Mouse (Mus musculus) G1E (cell line): ENCODE results near the gene Ppp1r14b.

ENCODE experiments used
- CTCF ChIP-seq: IDR thresholded peaks from 2 replicates; pipeline ENCODE4 v1.5.1; 2012; ENCODE audit warnings: low read depth, low read length, inconsistent platforms, mixed read lengths
- TAL1 ChIP-seq: conservative IDR thresholded peaks from 2 replicates; pipeline ENCODE4 v1.6.1; 2012; ENCODE audit warnings: low read depth, low read length, inconsistent platforms, mixed read lengths

DNA sequence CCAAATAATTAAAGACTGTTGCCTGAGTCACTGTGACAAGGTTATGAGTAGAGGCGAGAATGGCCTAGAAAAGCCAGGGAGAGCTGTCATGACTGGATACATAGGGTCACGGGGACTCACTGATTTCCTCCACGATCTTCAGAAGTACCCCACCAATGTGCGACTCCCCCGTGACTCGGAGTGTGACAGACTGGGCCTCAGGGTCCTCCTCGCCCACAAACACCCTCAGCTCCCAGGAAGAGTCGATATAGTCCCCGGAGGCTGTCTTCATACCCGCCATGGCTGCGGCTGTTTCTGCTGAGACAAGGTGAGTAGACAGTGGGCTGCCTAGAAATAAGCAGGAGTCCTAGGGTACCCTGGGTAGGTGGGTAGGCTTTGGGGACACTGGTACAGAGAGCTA is 43.8 kb downstream of the Ppp1r14b start:
- TF ChIP-seq CTCF, result no peak
- no peak for TF ChIP-seq TAL1
